Mouse (Mus musculus) cerebellum, postnatal 25 days (tissue): ENCODE measurements at regions not wholly inside any gene's neighbourhood (a gene's known extent, or its start where the extent isn't known, plus 50 kb on each side); places are given as distances from the start of the nearest gene placed in this dataset.

Experiments used
- DNase-seq, 2 experiments: peaks; one replicate each; pipeline ENCODE4 v3.0.0; 2021; ENCODE audit warnings: mixed read lengths in 2 of 2

GRCm38 (mm10) chr2:48544377-48544776 lies 269.5 kb upstream of the Acvr2a start:
- DNase-seq: no peak

GRCm38 (mm10) chr2:48545072-48545471 lies 268.8 kb upstream of the Acvr2a start:
- no peak for DNase-seq

GRCm38 (mm10) chr2:48545679-48546078 lies 268.2 kb upstream of the Acvr2a start:
- no peak for DNase-seq

- no peak for DNase-seq
These were observed 267.7 kb upstream of the Acvr2a start for GRCm38 (mm10) chr2:48546194-48546593.

- DNase-seq: no peak
These were observed 257.3 kb upstream of the Acvr2a start for GRCm38 (mm10) chr2:48556600-48556999.

- DNase-seq: no peak
These were observed 256.8 kb upstream of the Acvr2a start for GRCm38 (mm10) chr2:48557123-48557522.

- DNase-seq: no peak
These were observed 255.3 kb upstream of the Acvr2a start for GRCm38 (mm10) chr2:48558641-48559040.

GRCm38 (mm10) chr2:48563636-48564035 lies 250.3 kb upstream of the Acvr2a start:
- no peak for DNase-seq

GRCm38 (mm10) chr2:48564170-48564569 lies 249.7 kb upstream of the Acvr2a start:
- DNase-seq: no peak

GRCm38 (mm10) chr2:48567871-48568270 lies 246.0 kb upstream of the Acvr2a start:
- peak in 1 of 2 experiments; percentile 19 for DNase-seq

GRCm38 (mm10) chr2:48586162-48586830 lies 227.6 kb upstream of the Acvr2a start:
- no peak for DNase-seq

- no peak for DNase-seq
These were observed 227.1 kb upstream of the Acvr2a start for GRCm38 (mm10) chr2:48586831-48587169.

GRCm38 (mm10) chr2:48589709-48590108 lies 224.2 kb upstream of the Acvr2a start:
- no peak for DNase-seq

- DNase-seq: no peak
These were observed 215.9 kb upstream of the Acvr2a start for GRCm38 (mm10) chr2:48597793-48598583.

- DNase-seq: no peak
These were observed 214.5 kb upstream of the Acvr2a start for GRCm38 (mm10) chr2:48599367-48599766.

GRCm38 (mm10) chr2:48601855-48602254 lies 212.1 kb upstream of the Acvr2a start:
- no peak for DNase-seq

- DNase-seq: no peak
These were observed 204.4 kb upstream of the Acvr2a start for GRCm38 (mm10) chr2:48609466-48609865.

GRCm38 (mm10) chr2:48612251-48612650 lies 201.7 kb upstream of the Acvr2a start:
- no peak for DNase-seq

GRCm38 (mm10) chr2:48617141-48617699 lies 196.7 kb upstream of the Acvr2a start:
- DNase-seq: no peak

- DNase-seq: no peak
These were observed 194.9 kb upstream of the Acvr2a start for GRCm38 (mm10) chr2:48619042-48619441.

- DNase-seq: no peak
These were observed 193.1 kb upstream of the Acvr2a start for GRCm38 (mm10) chr2:48620815-48621214.

GRCm38 (mm10) chr2:48622316-48622715 lies 191.6 kb upstream of the Acvr2a start:
- DNase-seq: no peak

GRCm38 (mm10) chr2:48624040-48624439 lies 189.9 kb upstream of the Acvr2a start:
- DNase-seq: peak in 1 of 2 experiments; percentile 22

- no peak for DNase-seq
These were observed 189.4 kb upstream of the Acvr2a start for GRCm38 (mm10) chr2:48624461-48624860.
